Mouse (Mus musculus) CH12F3 (cell line): ENCODE data around the gene Gm20388.

Experiments
- in situ Hi-C: fragments of 300-500 bp; cut with MboI; formaldehyde crosslinking; loops from 2 replicates; pipeline ENCODE4 v1.14.3; 2020; ENCODE audit warnings: low sequenced_read_pairs

The Gm20388 gene

DNA sequence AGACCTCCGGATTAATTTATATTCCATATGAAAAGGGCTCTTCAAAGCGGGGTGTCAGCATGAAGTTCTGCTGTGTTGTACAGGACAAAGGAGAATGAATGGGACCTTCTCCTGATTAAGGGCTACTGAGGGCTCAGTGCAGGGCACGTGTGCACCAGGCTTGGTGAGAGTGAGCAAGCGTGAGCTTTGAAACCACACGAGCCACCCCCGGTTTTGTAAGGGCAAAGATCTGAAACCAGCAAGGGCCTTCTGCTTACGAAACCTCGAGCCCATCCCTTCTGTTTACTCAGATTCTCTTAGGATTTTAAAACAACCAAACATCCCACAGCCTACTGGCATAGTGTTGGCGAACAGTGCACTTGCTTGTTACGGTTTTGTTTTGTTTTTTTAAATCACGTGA lies 3750.9 kb downstream of the Gm20388 start:
- in situ Hi-C loops, result no loop called here

DNA sequence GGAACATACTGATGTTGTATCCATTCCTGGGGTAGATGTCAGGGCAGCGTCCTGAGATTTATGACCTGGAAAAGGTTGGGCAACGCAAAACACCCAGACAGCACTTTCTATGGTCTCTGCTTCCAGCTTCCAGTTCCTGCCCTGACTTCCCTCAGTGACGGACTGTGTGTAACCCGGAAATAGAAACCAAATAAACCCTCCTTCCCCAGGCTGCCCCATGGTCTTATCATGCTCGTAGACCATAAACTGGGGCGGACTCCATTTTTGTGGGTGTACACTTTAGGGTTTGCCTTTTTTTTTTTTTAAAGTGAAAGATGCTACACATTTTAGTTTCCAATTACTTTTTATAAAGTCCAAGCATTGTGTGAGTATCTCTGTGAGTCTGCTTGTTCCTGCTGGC lies 3754.9 kb downstream of the Gm20388 start:
- in situ Hi-C loops, result no loop called here

DNA sequence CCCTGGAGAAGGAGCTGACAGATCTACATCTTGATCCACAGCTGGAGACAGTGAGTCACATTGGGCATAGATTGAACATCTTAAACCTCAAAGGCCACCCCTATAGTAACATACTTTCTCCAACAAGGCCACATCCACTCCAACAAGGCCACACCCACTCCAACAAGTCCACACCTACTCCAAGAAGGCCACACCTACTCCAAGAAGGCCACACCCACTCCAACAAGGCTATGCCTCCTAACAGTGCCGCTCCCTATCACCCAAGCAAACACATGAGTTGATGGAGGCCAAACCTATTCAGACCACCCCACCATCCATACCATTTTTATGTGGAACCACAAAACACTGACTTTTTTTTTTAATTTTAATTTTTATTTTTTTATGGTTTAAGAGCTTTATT lies 3756.2 kb downstream of the Gm20388 start:
- in situ Hi-C loops, result no loop called here

DNA sequence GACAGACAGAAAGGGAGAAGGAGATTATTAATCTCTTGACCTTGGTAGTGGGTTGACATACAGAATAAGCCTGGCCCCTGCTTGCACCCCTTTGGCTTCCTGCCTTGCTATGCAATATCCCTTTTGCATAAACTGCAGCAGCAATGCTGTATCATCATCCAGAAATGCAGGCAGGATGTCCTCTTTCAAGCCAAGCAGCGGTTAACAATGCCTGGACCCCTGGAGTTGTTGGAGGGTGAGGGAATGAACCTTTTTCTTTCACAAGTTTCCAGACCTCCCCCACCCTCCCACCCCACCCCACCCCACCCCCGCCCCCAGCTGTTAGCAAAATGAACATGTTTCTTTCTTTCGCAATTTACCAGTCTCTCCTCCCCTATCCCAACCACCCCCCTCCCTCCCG lies 3758.0 kb downstream of the Gm20388 start:
- in situ Hi-C loops, result no loop called here

DNA sequence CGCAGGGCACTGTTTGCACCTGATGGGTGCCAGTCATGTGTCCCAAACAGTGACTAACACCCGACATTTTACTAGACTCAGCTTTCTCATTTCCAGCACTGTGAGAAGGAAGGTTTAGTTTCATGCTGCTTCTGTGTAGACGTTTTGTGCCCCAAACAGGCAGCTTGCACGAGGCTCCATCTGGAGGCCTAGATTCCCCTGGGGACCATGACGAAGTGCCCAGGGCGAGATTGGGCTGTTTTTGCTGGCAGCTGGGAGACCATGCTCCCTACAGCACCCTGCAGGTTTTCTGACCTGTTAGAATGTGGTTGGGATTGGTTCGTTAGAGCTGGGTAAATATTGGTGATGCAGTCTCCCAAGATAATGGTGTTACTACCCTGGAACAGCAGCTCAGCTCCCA lies 3760.1 kb downstream of the Gm20388 start:
- in situ Hi-C loops, result no loop called here

DNA sequence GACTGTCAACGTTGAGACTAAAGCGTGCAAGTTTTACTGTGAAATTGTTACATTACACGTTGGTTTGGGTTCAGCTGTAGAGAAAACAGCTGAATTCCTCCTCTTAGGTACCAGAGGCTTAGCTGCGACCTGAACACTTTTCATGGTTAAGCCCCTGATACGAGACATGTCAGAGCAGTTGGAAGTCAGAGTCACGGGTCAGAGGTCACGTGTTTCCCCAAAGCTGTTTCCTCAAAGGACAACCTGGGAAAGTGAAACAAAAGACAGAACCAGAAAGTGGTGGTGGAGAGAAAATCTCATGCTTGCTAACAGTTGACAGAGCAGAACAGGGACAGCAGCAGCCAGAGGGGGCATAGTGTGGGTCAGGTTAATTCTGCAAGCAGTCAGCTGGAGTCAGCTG lies 3760.8 kb downstream of the Gm20388 start:
- in situ Hi-C loops, result no loop called here

DNA sequence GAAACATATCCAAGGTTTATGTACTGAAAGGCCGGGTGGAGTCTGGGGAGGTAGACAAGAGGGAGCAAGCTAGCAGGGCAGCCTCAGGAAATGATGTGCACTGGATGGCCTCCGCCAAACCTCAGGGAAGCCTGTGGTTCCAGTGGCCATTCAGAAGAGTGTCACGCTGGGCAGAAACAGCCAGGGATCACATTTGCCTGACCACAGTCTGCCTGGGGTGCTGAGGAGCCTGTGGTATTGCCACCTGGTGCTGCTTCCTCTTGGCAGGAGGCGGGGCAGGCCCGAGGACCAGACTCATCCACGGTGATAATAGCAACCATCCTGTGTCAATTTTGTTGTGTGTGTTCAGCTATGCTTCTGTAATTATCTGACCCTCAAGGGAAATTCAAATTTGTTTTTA lies 3762.0 kb downstream of the Gm20388 start:
- in situ Hi-C loops, result no loop called here

DNA sequence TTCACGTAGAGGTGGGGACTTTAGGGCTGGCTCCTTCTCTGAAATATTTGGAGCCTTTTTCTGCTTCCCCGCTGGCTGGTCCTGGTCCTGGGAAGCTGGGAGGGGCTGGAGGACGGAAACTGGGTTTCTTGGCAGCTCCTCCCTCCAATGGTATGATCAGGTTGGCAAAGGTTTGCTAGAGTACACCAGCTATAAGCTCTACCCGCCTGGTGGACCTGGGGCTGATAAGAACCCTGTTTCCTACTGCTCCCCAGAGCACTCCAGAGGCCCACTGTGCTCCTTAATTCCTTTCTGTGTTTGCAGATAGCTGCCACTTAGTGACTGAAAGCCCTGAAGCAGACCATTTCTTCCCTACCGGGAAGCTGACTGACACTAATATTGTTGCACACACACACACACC lies 3765.0 kb downstream of the Gm20388 start:
- in situ Hi-C loops, result no loop called here

DNA sequence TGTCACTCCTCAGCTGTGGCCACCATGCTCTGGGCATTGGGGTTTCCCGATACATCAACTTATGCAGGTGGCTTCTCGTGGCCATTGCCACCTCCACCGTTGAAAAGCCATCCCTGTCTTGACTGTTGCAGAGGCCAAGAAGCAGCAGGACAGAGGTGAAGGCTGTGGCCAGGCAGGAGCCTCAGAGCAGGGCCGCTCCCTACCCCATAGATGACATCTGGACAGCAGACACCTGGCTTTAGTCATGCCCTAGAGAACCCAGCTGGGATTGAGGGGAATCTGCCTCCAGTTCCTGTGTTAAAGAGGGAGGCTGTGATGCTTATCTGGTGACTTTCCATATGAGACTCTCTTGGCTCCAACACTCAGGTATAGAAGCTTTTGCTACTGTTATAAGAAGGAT lies 3767.7 kb downstream of the Gm20388 start:
- in situ Hi-C loops, result no loop called here

DNA sequence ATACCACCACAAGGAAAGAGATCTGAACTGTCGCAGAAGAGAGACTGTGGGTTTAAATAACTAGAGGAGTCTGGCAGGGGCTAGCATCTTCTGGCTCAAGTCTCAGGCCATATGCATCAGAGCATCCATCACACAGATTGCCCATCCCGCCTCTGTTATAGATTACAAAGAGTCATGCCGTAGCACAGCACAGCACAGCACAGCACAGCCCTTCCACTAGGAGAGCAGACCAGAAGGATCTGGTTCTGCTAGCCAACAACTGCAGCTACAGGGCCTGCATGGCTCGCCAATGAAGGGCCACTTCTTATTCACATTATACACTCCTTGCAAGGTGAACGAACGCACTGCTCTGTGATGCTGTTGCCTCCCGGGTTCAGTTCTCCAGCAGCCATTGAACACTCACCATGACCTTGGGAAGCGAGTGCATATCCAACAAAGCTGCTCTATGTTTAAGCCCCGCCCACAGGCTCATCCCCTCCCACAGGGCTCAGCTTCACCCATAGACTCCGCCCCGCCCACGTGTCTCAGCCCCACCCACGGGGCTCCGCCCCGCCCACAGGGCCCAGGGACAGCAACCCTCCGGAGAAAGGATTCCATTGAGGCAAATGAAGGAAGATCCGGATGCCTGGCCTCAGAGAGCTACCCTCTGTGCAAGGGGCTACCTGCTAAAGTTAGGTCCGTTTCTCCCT lies 3771.6 kb downstream of the Gm20388 start:
- in situ Hi-C loops, result no loop called here

DNA sequence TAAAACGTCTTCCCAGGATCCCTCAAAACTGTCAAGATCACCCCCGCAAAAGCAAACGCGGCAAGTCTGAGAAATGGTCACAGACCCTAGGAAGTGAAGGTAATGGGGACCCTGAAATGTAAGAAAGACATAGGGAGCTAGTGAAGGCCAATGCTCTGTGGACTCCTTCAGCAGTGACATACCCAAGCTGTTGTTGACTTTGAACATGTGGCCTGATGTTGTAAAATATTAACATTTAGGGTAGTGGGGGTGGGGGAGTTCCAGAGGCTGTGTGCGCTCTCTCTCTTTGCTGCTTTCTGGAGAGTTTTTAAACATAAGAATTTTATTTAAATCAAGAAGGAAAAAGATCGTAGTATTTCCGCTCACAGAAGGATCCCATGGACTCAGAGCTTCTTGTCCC lies 3772.7 kb downstream of the Gm20388 start:
- in situ Hi-C loops, result no loop called here

DNA sequence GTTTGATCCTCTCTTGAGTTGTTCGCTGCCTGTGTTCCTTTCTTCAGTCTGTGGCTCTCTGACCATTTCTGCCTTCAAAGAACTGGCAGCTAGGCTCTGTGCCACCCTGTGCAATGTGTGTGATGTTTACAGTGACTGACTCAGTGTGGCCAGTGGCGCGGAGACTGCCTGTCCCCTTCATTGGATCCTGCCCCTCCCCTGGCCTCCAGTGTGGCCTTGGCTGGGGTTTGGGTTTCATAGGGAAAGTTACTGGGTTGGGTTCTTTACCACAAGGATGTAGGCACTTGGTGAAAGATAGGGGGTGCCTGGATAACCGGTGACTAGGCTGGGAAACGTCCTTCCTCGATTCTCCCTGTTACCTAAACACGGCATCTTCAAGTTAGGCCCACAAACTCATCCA lies 3774.2 kb downstream of the Gm20388 start:
- in situ Hi-C loops, result no loop called here

DNA sequence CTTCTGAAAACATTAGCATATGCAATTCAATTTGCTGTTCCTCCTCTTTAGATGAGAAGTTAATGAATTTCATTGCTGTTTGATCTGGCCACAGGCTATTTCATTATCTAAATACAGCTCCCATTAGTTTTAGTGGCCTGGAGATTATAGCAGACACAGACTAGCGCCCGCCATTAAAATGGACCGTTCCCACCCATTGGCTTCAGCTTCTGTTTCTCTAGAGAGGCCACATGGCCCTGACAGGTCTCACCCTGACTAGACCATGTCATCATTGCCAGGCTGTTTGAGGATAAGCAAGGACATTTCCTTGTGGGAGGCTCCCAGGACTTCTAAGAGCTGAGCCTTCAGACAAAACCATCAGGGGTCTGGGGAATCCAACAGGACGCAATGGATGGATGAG lies 3774.8 kb downstream of the Gm20388 start:
- in situ Hi-C loops, result no loop called here

DNA sequence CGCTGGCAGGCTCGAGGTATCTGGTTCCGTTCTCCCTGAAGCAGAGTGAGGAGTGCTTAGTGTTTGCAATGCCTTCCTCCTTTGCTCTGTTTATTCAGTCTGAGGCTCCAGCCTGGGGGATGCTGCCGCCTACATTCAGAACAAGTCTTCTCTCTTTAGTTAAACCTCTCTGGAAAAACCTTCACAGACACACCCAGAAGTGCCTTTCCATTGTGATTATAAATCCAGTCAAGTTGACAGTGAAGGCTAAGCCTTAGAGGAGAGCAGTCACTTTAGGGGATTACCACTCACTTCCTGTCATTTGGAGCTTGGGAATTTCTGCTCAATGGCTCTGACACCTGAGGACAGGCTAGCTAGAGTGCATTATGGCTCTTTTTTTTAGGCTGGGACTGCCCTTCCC lies 3777.2 kb downstream of the Gm20388 start:
- in situ Hi-C loops, result no loop called here

DNA sequence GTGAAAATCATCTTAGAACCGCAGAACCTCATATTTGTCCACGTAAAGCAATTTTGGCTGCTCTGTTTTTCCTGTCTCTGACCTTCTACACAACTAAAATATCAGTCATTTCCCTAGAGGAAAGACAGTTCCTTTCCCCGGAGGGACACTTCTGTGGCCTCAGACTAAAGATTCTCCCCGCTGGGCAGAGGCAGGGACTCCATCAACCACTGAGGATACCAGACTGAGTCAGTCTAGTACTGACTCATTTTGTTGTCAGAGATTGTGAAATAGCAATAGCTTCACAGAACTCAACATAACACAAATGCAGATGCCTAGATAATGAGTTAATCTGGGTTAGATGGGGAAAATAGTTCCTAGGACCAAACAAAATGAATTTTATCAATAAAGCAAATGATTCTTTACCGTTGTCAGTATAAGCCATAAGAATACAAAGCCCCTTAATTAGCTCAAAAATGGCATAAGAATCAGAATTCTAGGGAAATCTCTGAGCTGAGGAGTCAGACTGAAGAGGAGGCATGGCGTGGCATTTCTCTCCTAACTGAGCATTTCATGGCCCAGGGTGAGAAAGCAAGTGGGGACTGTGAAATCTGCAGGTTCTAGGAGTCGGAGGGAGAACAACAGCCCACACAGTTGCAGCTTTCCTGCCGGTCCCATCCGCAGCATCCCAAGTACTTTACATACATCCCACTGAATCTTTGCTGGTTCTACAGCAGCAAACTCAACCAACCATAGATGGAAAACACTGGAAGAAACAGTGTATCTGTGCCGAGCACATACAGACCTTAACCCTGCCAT lies 3781.7 kb downstream of the Gm20388 start:
- in situ Hi-C loops, result no loop called here

DNA sequence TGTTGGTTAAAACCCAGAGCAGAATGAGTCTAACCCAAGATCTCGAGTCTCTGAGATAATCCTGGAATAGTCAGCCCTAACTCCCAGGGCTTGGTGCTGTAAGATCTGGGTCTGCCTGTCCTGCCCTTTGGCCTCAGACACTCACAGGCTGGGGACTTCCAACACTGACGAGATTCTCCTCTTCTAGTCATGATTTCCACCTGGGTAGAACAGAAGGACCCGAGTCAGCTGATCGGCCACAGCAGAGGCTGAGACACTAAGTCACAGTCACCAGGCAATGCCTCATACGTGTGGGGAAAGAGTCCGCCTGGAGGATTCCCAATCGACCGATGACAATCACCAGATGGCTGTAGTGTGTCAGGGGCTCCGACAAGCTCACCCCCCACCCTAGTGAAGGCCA lies 3785.5 kb downstream of the Gm20388 start:
- in situ Hi-C loops, result no loop called here

DNA sequence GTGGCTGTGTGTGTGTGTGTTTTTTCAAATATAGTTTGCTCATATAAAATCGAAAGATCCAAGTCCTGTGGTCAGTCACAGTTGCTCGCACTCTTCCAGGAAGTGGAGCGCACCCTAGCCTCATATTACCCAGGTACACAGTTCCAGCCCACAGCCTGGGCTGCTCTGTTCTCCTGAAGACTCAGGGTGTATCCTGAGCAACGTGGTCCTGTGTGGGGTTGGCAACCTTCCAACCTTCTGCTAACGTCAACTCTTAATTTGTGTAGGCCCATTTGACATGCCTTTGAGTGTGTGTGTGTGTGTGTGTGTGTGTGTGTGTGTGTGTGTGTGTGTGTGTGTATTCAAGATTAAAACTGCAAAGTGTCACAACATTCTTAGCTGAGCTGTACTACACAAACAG lies 3786.7 kb downstream of the Gm20388 start:
- in situ Hi-C loops, result no loop called here

DNA sequence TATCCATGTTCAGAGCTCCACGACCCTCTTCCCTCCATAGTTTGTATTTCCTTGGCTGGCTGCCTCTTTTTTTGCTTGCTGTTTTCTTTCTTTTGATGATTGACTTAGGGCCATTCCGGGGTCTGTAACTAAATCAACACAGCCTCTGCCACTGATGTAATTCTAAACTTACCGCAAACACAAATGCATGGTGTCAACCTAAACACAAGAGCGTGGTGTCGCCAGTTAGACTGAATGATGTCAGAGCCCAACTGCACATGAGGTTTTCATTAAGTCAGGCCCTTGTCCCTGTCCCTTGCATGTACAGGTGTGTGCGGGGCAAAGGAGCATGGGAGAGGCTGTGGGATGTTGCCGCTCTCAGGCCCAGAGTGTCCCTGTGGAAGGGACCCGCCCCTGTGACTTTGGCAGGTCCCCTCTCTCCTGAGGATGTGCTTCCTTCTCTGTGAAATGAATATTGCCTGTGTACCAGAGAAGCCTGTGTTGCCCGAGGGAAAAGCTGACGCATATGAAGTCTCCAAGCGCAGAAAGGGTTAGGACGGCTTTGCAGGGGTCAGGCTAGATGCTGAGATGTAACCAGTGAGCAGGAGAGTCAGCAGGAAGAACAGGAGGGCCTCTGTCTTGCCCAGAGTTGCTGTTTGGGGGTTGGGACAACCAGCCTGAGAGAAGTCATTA lies 3789.9 kb downstream of the Gm20388 start:
- in situ Hi-C loops, result no loop called here

DNA sequence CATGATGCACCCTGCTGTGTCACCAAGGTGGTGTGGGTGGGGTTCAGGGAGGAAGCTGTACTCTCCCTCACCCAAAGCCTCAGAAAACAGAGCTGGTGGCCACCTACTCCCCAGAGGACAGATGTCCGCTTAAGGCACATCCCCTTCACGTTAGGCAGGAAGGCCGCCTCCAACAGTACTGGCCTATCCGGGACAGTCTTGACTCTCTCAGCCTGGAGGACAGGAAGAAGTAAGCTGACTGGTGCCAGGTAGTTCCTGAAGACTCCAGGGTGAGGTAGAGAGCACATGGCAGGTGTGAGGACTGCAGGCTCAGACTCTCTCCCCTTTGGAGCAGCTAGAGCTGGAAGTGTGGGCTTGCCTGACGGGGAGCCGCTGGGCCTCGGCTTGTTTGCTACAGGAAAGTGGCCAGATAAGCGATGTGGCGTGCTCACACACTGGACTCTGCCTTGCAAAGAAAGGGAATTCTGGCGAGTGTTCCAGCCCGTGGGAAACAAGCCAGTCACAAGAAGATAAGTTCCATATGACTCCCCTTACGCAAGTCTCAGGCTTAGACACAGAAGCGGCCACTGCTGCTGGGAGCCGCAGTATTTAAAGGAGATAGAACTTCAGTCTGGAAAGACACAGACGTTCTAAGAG lies 3791.4 kb downstream of the Gm20388 start:
- in situ Hi-C loops, result no loop called here

DNA sequence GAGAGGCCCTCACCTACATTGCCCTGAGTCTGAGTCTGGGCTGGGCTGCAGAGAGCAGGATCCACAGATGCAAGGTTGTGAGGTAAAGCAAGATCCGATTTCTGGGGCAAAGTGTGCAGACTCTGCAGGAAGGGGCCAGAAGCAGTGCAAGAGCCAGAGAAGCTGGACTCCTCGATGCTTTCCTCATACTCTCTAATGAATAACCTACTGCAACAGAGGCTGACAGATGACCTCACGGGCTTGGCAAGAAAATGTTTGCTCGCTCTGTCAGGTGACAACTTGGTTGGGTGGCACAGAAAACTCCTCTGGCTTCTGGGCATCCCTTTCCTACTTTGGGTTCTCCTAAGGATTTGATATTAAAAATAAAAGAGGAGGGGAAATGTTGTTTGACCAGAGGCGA lies 3794.7 kb downstream of the Gm20388 start:
- in situ Hi-C loops, result no loop called here

DNA sequence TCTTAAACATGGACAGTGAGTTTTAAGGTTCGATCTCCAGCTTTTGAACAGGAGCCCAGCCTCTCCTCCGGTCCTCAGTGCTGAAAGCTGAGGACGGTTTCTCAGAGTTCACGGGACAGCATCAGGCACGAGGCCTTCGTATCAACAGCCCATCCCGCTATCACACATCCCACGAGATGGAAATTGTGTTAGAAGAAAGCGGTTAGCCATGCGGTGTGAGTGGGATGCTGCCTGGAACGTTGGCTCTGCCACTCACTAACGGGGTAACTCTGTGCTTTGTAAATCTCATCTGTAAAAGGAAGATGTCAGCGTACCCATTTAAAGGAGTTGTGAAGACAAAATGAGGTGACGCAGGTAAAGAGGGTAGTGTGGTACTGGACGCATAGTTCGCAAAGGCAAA lies 3796.5 kb downstream of the Gm20388 start:
- in situ Hi-C loops, result no loop called here

DNA sequence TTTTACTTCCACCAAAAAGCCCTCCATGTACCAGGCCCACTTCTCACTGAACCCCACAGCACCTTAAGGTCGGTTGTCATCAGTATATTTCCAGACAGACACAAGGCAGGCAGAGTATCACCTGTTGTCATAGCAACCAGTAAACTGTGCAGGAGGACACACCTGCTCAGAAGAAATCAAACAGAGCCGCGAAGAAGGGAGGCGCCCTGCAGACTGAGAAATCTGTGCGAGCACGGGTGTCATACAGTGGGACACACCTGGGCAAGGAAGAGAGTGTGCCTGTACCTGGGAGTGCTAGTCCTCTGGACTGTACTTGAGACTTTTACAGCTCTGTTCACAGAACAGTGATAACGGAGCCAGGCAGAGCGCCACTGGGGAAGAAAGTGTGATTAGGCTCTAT lies 3798.1 kb downstream of the Gm20388 start:
- in situ Hi-C loops, result no loop called here
